ENCODE assay signal across 14 mouse cellular contexts in the genomic region with DNA sequence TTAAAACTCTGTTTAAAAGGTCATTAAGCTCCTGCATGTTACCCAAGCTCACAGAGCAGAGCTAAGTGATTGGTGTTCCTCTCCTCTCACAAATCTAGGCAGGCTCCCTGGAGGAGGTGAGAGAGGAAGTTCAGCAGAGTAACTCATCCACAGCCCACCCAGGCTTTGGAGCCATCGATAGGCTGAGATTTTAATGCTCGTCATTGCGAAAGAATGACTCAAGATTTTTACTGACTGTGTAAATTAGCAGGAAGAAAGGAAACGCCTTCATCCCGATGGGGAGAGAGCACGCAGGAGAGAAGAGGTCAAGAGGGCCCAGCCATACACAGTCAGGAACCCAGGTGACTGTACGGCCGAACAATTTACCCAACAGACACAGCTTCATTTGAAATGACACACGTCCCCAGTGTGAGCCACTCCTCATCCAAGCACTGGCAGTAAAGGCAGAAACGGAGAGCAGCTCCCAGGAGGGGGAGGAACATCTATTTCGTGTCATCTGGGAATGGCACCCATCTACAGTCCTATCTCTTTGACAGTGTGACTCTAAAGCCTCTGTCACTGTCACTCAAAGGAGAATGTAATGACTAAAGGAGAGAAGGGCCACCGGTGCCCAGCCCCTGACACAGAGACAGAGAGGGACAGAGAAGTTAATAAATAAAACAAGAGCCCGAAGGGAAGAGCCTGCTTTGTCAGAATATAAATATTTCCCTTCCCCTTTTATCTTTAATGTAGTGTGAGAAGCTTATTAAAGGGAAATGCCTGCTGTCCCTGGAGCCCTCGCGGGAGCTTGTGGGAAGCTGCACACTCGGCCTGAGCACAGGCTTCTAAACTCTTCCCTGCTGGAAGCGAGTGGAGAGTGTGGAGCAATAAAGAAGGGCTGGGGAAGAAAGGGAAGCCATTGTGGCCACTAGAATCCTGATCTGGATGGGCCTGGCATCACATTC. TPM values are rescaled to one million over a fixed set of nuclear protein-coding genes. Genes with fewer than 3 reads are reported as not detected.
DNase-seq lines count a peak whose midpoint lies in the region; ATAC-seq and TF ChIP-seq lines count a peak whose summit lies in the region.
"Had no signal": no experiment of that assay in that cellular context is flagged by ENCODE, and none has a peak within 500 bp of the region (broad histone marks: within the 10 kb centered on the region; RNA-seq: fewer than 3 reads in every experiment).

No protein-coding gene starts in this region.

- TF ChIP-seq CTCF in hindbrain, postnatal 0 days (IDR thresholded peaks at IDR 0.05; ENCODE audit: low read depth), result no peak
- TF ChIP-seq CTCF in midbrain, postnatal 0 days (IDR thresholded peaks at IDR 0.05), result no peak

- peaks cover 10% of the 10 kb centered on the region; the same call in 1 of the 2 replicates for H3K4me1 ChIP-seq in kidney, embryonic 16.5 days (ENCODE audit: insufficient read depth, low read length)
- peaks cover 38% of the 10 kb centered on the region for H3K4me1 ChIP-seq in embryonic facial prominence, embryonic 10.5 days
- 0 out of 2 replicates have a peak, but pooled peaks cover 5% of the 10 kb centered on the region for H3K4me1 ChIP-seq in hindbrain, postnatal 0 days (ENCODE audit: insufficient read depth, low read length)
- peaks cover 10% of the 10 kb centered on the region; the same call in 1 of the 2 replicates for H3K4me1 ChIP-seq in midbrain, postnatal 0 days (ENCODE audit: insufficient read depth, low read length)
- H3K4me1 ChIP-seq: heart, embryonic 15.5 days had no signal

- no peak for ATAC-seq in kidney, embryonic 16.5 days (ENCODE audit: low FRiP score, low TSS enrichment)
- ATAC-seq in hindbrain, postnatal 0 days, result peak; percentile 44; the same call in 1 of the 2 replicates
- ATAC-seq in midbrain, postnatal 0 days (ENCODE audit: low FRiP score), result peak; percentile 57

- H3K27ac ChIP-seq in kidney, embryonic 16.5 days (ENCODE audit: low read length), result no peak overlapping the region
- H3K27ac ChIP-seq in embryonic facial prominence, embryonic 10.5 days (replicated peaks), result peak overlapping the region; percentile 22
- no peak overlapping the region for H3K27ac ChIP-seq in hindbrain, postnatal 0 days
- no peak overlapping the region for H3K27ac ChIP-seq in midbrain, postnatal 0 days (ENCODE audit: low read depth, low read length)
- H3K27ac ChIP-seq: heart, embryonic 15.5 days had no signal

- H3K4me3 ChIP-seq in kidney, embryonic 16.5 days (ENCODE audit: low read length), result no peak overlapping the region
- no peak overlapping the region for H3K4me3 ChIP-seq in embryonic facial prominence, embryonic 10.5 days
- no peak overlapping the region for H3K4me3 ChIP-seq in hindbrain, postnatal 0 days (ENCODE audit: low read length)
- no peak overlapping the region for H3K4me3 ChIP-seq in midbrain, postnatal 0 days (ENCODE audit: low read depth, low read length)
- H3K4me3 ChIP-seq: heart, embryonic 15.5 days had no signal

- 36% methylated on average over 17 of the region's 17 CpGs for whole genome bisulfite sequencing in kidney, embryonic 16.5 days
- 52% methylated on average over 17 of the region's 17 CpGs for WGBS in embryonic facial prominence, embryonic 10.5 days
- WGBS in hindbrain, postnatal 0 days, result 32% methylated on average over 17 of the region's 17 CpGs
- WGBS in midbrain, postnatal 0 days, result 31% methylated on average over 17 of the region's 17 CpGs

- no peaks in the 10 kb centered on the region for H3K36me3 ChIP-seq in kidney, embryonic 16.5 days (ENCODE audit: insufficient read depth, low read length)
- H3K36me3 ChIP-seq in embryonic facial prominence, embryonic 10.5 days (replicated peaks), result no peaks in the 10 kb centered on the region
- H3K36me3 ChIP-seq in hindbrain, postnatal 0 days (ENCODE audit: insufficient read depth, low read length), result no peaks in the 10 kb centered on the region
- no peaks in the 10 kb centered on the region for H3K36me3 ChIP-seq in midbrain, postnatal 0 days (ENCODE audit: insufficient read depth, low read length)
- H3K36me3 ChIP-seq: heart, embryonic 15.5 days had no signal

- H3K9me3 ChIP-seq in kidney, embryonic 16.5 days (ENCODE audit: low read length), result no peaks in the 10 kb centered on the region
- H3K9me3 ChIP-seq in embryonic facial prominence, embryonic 10.5 days, result no peaks in the 10 kb centered on the region
- no peaks in the 10 kb centered on the region for H3K9me3 ChIP-seq in hindbrain, postnatal 0 days (ENCODE audit: low read length)
- H3K9me3 ChIP-seq in midbrain, postnatal 0 days (ENCODE audit: low read length), result no peaks in the 10 kb centered on the region
- H3K9me3 ChIP-seq: heart, embryonic 15.5 days had no signal

- no peak overlapping the region for H3K9ac ChIP-seq in kidney, embryonic 16.5 days (replicated peaks; ENCODE audit: low read length)
- no peak overlapping the region for H3K9ac ChIP-seq in hindbrain, postnatal 0 days (replicated peaks; ENCODE audit: low read length)
- H3K9ac ChIP-seq in midbrain, postnatal 0 days (replicated peaks; ENCODE audit: low read length, poor library complexity, severe bottlenecking), result no peak overlapping the region
- H3K9ac ChIP-seq: heart, embryonic 15.5 days had no signal

- no peaks in the 10 kb centered on the region for H3K27me3 ChIP-seq in kidney, embryonic 16.5 days (ENCODE audit: insufficient read depth, low read length)
- peaks cover 18% of the 10 kb centered on the region for H3K27me3 ChIP-seq in embryonic facial prominence, embryonic 10.5 days (replicated peaks; ENCODE audit: low read depth, poor library complexity, severe bottlenecking)
- no peaks in the 10 kb centered on the region for H3K27me3 ChIP-seq in hindbrain, postnatal 0 days (ENCODE audit: insufficient read depth, low read length)
- H3K27me3 ChIP-seq in midbrain, postnatal 0 days (ENCODE audit: insufficient read depth, low read length), result no peaks in the 10 kb centered on the region

- peak; percentile 39 for DNase-seq in kidney, postnatal 10 days
- no peak for DNase-seq in embryonic facial prominence, embryonic 10.5 days (ENCODE audit: low spot score)
- peak; percentile 18 for DNase-seq in hindbrain, postnatal 0 days (ENCODE audit: low spot score)
- DNase-seq in midbrain, postnatal 0 days (ENCODE audit: low spot score), result no peak
- no peak for DNase-seq in cerebellum, adult 8-10 months
- no peak for DNase-seq in embryo, embryonic 10 days (ENCODE audit: low spot score)
- DNase-seq in spleen, postnatal 4 days (ENCODE audit: low spot score in 2 of 2), result no peak
- DNase-seq: cerebellum, postnatal 10 days; kidney, postnatal 36 days; thymus, postnatal 4 days had no signal

- H3K4me2 ChIP-seq in kidney, embryonic 16.5 days (replicated peaks; ENCODE audit: low read depth, low read length), result no peak overlapping the region
- no peak overlapping the region for H3K4me2 ChIP-seq in hindbrain, postnatal 0 days (ENCODE audit: low read depth, low read length)
- no peak overlapping the region for H3K4me2 ChIP-seq in midbrain, postnatal 0 days (ENCODE audit: low read depth, low read length, poor library complexity, severe bottlenecking)
- H3K4me2 ChIP-seq: heart, embryonic 15.5 days had no signal

RNA-seq across cellular contexts. Expression of gene Fzd7, which starts 17.3 kb away (rescaled TPM):
- polyA plus RNA-seq in kidney, embryonic 16.5 days (2015; fragmentation: Nextera tagmentation; extraction: Ambion mirVana), result 16.0 and 18.2 TPM in 2 replicates
- 12.7 and 14.4 TPM in 2 replicates for polyA plus RNA-seq in embryonic facial prominence, embryonic 10.5 days (2016; fragmentation: Nextera tagmentation; extraction: Ambion mirVana)
- 17.2 and 19.9 TPM in 2 replicates for total RNA-seq in hindbrain, postnatal 0 days (2014; rRNA removed)
- 1.4 and 1.8 TPM in 2 replicates for polyA plus RNA-seq in hindbrain, postnatal 0 days (2015; fragmentation: Nextera tagmentation; extraction: Ambion mirVana)
- 11.9 and 12.8 TPM in 2 replicates for total RNA-seq in midbrain, postnatal 0 days (2014; rRNA removed)
- polyA plus RNA-seq in midbrain, postnatal 0 days (2015; fragmentation: Nextera tagmentation; extraction: Ambion mirVana), result 1.6 and 1.7 TPM in 2 replicates

RNA-seq across cellular contexts. Expression of gene Gm973, which starts 51.1 kb away (rescaled TPM):
- polyA plus RNA-seq in kidney, embryonic 16.5 days (2015; fragmentation: Nextera tagmentation; extraction: Ambion mirVana), result 1.1 and 1.5 TPM in 2 replicates
- polyA plus RNA-seq in embryonic facial prominence, embryonic 10.5 days (2016; fragmentation: Nextera tagmentation; extraction: Ambion mirVana), result 1.2 and 3.6 TPM in 2 replicates
- total RNA-seq in hindbrain, postnatal 0 days (2014; rRNA removed), result 9.7 and 12.5 TPM in 2 replicates
- polyA plus RNA-seq in hindbrain, postnatal 0 days (2015; fragmentation: Nextera tagmentation; extraction: Ambion mirVana), result 11.9 and 13.9 TPM in 2 replicates
- 6.0 and 7.5 TPM in 2 replicates for total RNA-seq in midbrain, postnatal 0 days (2014; rRNA removed)
- polyA plus RNA-seq in midbrain, postnatal 0 days (2015; fragmentation: Nextera tagmentation; extraction: Ambion mirVana), result 13.6 and 15.0 TPM in 2 replicates
- total RNA-seq: liver, adult 2 months had no signal
- polyA plus RNA-seq: liver, adult 2 months; spleen, adult 2 months had no signal

Comparison
In these comparisons a context has a peak if more than half of its experiments do, and no peak if none do; other contexts are left out.
1. DNase-seq: peak in kidney, postnatal 10 days (single experiment) and hindbrain, postnatal 0 days (single experiment); none in embryonic facial prominence, embryonic 10.5 days (single experiment), midbrain, postnatal 0 days (single experiment), cerebellum, adult 8-10 months (single experiment), embryo, embryonic 10 days (single experiment) and spleen, postnatal 4 days (0 of 2).